Mouse (Mus musculus) 3134 (cell line): ENCODE data around the gene Rab7b.

Source experiments
- DNase-seq: peaks from one replicate; pipeline ENCODE4 v3.0.0-alpha.2; 2011; ENCODE audit warnings: low spot score; ENCODE audit not compliant: insufficient read length; ENCODE audit errors: extremely low read depth

Rab7b gene

DNA sequence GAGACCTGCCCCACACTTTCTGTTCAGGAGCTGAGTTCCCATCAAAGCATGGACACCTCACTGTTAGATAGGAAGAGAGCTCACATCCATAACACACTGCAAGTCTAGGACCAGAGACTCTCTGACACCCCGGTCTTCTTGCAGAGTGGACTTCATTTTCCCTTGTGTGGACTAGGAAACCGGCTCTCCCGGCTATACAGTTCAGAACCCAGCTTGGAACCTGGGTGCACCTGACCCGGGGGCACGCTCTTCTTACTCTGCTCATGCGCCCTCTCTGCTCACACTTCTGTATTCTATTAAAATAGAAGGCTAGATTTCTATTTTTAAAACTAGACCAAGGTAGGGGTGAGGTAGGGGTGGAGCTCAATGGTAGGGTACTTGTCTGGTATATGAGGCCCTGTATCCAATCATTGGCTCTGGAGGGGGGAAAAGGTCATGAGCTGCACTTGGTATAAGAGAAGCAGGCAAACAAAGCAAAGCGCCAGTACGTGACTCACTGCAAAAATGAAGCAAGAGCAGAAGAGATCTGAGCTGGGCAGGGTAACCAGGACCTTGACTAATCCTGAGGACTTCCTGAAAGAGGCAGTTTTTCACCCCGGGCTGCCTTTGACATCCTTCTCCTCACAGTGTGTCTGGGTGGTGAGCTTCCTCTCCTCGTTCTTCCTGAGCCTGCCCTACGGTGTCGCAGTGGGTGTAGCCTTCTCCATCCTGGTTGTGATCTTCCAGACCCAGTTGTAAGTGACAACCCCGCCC, 72.8 kb downstream of the Rab7b start:
- DNase-seq = no peak

- DNase-seq = no peak
Measured at GRCm38 (mm10) chr1:131763683-131764082, 75.2 kb downstream of the Rab7b start.

GRCm38 (mm10) chr1:131764581-131765338, 76.3 kb downstream of the Rab7b start:
- no peak for DNase-seq
